Mouse (Mus musculus): ENCODE data around the gene Sumf2.

DNA sequence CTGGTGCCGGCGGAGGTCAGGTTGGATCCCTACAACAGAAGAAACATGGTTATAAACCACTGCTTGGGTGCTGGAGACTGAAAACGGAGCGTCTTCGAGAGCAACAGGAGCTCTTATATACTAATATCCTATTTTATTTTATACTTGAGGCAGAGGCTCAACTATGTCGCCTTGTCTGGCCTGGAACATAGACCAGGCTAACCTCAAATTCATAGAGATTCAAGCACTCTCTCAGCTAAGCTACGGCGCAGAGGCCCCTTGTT is 703 bp downstream of the Sumf2 start:
- TF ChIP-seq TCF12 (IDR thresholded peaks at IDR 0.05; ENCODE audit: insufficient read depth, poor library complexity, severe bottlenecking) (no peak), USF1 (IDR thresholded peaks at IDR 0.05; ENCODE audit: low read depth) (no peak)

Measured in myocyte (in vitro differentiated cells).